Mouse (Mus musculus): ENCODE measurements at regions not wholly inside any gene's neighbourhood (a gene's known extent, or its start where the extent isn't known, plus 50 kb on each side); places are given as distances from the start of the nearest gene placed in this dataset.
A peak's percentile ranks its signal among the peaks of the same experiment; 100 is the strongest.
"Not testable (repeated sequence)": the region's sequence is repeated elsewhere in the genome, so short reads cannot be mapped to it uniquely, and the experiment has no call there.

DNA sequence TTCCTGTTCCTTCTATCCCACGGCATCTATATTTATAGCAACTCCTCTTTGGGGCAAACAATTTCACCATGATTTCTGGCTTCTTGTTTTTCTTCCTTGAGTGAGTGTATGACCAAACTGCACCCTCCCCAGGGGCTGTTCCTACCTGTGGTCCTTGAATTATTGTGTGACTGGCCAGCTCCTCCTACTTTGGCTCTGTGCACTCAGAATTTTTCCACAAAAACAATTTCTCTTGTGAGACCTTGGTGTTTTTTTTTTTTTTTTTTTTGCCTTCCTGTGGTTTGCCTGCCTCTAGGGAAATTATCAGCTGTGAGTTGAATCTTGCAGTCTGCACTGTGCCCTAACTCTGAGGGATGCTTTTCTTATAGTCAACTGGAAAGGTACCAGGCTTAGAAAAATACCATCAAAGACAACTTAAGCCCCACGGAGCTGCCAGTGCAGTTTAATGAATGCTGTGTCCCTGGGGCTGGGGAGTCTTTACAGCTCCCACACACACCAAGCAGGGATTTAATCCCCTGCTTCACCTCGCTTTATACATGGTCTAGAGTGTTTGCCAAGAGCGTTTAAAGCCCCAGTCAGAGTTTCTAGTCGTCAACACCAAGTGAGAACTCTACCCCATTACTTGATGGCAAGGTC, 216.2 kb upstream of the Sesn3 start:
- DNase-seq (ENCODE audit: low spot score) = no peak

DNA sequence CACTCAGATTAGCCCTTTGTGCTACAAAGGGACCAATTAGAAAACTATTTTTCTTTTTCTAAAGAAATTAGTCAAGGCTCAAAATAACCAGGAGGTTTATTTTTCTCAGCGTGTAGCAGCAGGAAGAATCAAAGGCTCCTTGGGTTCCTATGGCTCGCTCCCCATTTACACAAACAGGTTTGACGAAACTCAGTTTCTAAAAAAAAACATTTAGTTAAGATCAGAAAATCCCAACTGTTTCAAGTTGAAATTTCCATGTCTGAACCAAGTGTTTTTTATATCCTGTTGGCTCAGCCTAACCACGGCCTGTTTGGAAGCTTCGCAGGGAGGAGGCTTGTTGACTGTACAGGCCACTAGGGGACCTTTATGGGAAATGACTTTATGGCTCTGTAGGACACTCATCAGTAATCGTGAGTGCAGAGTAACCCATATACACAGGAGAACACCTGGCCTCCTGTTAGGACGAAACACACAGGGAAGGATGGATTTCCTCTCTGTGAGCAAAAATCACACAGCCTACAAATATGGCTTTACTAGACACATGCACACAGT, 215.6 kb upstream of the Sesn3 start:
- DNase-seq (ENCODE audit: low spot score) = no peak

DNA sequence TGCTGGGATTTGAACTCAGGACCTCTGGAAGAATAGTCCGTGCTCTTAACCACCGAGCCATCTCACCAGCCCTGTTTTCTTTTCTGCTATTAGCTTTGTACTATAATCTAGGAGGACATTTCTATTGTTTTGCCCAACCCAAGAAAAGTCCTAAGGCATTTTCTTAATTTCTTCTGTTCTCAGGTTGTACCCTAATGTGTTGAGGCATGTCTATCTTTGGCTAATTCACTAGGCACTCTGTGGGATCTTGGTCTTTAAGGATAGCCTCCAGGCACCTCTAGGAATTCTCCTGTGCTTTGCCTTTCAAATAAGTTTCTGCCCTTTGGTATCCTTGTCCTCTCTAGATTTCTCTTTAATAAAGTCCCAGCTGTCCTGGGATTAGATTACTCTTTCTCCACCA, 214.6 kb upstream of the Sesn3 start:
- no peak for DNase-seq (ENCODE audit: low spot score)

DNA sequence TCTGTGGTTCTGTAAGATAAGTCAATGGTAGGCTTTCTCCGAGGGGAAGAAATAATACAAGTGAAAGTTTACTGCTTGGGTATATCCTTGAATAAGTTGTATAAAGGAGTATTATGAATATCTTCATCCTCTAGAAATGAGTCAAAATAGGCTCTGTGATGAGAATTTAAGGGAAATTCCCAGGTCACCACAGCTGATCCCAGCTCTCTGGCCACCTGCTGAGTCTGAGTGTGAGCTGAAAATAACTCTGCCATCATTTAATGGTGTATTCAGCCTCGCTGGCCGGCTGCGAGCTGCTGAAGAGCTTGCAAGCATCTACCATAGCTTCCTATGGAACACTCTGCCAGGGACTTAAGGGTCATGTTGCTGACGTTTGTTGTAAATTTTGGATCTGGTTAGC, 213.5 kb upstream of the Sesn3 start:
- no peak for DNase-seq (ENCODE audit: low spot score)

DNA sequence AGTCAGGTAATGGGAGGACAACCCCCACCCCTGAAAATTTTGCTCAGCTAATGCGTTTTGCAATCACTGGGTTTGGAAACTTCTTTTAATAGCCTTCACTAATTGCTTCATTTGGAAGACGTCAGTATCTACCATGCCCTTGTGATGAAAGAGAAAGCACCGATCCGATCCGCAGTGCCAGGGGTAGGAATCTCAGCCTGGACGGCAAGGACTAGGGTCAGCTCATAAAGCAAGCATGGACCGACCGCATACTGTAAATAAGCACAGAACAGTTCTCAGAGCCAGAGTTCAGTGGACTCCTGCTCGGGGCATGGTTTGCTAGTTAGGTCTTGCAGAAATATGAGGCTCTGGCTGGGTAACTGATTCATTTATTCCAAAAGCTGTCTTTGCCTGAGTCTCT, 213.0 kb upstream of the Sesn3 start:
- DNase-seq (ENCODE audit: low spot score) = no peak

DNA sequence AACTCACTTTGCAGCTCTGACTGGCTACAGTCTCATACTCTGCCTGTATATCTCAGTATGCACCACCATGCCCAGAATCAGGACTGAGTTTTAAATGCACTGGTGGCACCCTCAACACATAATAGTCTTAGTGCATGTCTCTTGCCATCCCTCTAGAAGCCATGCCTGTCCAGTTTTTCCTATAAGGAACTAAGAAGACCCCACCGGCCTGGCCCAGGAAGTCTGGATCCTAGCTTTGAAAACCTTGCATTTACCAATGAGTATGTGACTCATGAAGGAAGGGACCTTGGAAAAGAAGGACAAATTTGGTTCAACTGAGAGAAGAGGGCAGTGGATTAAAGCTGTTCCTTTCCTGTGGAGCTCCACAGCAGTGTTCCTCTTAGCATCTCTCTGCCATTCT, 212.2 kb upstream of the Sesn3 start:
- DNase-seq (ENCODE audit: low spot score) = no peak

DNA sequence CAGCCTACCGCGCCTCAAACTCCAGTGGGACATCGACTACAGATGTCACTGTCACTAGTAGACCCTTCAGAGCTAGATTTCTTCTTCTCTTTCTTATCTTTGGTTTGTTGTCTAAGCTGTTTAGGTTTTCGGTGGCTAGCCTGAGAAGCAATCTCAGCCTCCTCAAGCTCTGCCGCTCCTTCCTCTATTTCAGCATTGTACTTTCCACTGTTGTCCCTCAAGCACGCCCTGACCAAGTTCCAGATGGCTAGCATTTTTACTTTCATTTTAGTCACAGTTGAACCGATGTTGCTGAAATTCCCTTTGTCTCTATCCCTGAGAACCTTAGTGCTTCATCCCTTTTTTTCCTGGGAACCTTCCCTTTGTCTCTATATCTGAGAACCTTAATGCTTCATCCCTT, 208.1 kb upstream of the Sesn3 start:
- DNase-seq (ENCODE audit: low spot score) = not testable (repeated sequence)

DNA sequence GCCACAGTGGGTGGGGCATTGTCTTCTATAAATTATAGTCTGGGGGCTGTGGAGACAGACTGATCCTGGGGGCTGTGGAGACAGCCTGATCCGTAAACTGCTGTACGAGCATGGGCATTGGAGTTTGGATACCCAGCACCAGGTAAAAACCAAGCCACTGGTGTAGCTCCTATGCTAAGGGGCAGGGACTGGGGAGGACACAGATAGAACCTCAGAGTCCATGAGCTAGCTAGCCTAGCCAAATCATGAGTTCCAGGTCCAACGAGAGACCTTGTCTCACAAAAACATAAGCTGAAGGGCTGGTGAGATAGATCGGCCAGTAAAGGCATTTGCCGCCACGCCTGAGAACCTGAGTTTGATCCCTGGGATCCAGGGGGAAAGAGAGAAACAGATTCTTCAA, 205.8 kb upstream of the Sesn3 start:
- DNase-seq (ENCODE audit: low spot score) = no peak

DNA sequence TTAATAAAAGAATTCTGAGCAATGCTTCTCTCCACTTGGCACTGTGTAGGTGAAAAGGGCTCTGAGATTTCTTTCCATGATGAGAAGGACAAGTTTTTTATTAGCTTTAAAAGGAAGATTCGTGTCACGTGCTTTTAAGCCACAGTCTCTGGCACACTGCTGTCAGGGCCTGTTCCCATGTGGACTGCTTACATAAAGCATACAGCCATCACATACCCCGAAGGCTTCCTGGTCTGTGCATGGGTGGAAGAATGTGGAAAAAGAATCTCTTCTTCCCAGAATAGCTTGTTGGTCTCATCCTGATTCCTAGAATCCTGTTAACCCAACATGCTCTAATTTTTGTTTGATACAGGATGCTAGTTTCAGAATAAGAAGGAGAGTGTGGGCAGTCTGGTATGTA, 205.1 kb upstream of the Sesn3 start:
- no peak for DNase-seq (ENCODE audit: low spot score)

DNA sequence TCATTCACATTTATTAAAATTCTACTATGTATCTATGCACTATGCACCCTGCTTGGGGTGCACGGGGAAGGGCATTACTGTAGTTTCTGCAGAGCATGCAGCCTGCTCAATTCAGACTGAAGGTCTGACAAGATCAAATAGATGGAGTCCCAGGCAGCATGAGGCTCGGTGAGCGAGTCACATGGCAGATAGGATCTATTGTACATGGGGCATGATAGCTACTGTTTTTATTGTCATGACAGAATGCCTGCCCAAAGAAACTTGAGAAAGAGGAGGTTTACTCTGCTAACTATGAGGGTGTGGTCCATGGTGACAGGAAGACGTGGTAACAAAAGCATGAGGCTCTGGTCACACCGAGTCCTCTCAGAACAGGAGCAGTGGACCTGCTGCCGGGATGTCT, 203.1 kb upstream of the Sesn3 start:
- DNase-seq (ENCODE audit: low spot score) = no peak

DNA sequence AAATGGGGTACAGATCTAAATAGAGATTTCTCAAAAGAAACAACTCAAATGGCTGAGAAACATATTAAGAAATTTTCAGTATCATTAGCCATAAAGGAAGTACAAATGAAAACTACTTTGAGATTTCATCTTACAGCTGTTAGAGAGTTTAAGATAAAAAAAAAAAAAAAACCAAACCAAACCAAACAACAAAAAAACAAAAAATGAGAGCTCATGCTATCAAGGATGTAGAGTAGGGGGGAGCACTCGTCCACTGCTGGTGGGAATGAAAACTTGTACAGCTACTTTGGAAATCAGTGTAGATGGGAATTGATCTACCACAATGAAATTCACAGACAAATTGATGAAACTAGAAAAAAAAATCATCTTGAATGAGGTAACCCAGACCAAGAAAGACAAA, 201.9 kb upstream of the Sesn3 start:
- no peak for DNase-seq (ENCODE audit: low spot score)

DNA sequence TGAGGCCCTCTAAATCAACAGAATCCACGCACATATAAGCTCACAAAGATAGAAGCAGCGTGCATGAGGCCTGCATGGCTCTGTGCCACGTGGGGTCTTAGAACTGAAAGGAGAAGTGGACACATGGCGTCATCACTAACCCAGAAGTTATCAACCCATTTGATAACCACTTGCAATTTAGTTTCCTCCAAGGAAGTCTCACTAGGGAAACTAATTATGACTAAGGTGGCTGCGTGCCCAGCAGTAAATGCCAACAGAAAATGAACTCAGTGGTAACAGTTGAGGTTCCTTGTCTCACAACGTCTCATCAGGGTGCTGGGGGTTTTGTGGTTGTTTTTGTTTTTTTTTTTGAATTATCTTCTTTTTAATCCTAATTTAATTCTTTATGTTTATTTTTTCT, 200.6 kb upstream of the Sesn3 start:
- no peak for DNase-seq (ENCODE audit: low spot score)

DNA sequence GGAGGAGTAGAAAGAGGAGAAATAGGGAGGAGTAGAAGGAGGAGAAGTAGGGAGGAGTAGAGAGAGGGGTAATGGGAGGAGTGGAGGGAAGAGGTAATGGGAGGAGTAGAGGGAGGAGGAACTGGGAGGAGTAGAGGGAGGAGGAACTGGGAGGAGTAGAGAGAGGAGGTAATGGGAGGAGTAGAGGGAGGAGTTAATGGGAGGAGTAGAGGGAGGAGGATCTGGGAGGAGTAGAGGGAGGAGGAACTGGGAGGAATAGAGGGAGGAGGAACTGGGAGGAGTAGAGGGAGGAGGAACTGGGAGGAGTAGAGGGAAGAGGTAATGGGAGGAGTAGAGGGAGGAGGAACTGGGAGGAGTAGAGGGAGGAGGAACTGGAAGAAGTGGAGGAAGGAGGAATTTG, 200.0 kb upstream of the Sesn3 start:
- not testable (repeated sequence) for DNase-seq (ENCODE audit: low spot score)

DNA sequence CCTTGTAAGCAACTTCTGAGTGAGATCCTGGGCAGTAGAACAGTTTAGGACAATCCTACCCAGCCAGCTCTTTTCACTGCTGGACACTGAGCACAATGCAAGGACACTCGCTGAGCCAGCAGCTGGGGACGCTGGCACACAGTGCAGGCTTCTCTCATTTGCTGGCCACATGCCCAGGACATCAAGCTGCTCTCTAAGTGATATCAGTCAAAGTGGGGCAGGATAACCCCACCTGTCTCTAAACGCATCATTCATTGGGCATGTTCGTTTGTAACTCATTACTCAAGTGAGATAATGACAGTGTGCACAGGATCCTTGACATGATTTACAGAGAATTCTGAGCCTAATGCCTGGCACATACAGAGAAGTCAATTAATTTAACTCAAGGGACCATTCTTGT, 199.4 kb upstream of the Sesn3 start:
- DNase-seq (ENCODE audit: low spot score) = peak; percentile 25

DNA sequence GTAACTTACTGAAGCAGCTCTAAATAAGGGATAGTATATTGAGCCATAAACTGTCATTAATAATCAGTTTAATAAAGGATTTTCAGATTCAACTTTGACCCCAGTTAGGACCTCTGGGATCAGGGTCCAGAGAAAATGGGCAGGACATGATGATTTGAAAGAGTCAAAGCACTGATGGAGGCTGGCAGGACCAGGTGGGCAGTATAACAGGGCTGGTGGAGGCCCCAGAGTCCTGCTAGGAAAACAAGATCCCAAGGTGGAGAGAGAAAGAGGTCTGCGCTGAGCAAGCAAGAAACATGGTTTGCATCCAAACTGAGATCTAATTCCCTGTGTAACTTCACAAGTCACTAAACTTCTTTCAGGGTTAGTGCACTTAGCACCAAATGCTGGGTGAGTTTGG, 199.0 kb upstream of the Sesn3 start:
- no peak for DNase-seq (ENCODE audit: low spot score)

DNA sequence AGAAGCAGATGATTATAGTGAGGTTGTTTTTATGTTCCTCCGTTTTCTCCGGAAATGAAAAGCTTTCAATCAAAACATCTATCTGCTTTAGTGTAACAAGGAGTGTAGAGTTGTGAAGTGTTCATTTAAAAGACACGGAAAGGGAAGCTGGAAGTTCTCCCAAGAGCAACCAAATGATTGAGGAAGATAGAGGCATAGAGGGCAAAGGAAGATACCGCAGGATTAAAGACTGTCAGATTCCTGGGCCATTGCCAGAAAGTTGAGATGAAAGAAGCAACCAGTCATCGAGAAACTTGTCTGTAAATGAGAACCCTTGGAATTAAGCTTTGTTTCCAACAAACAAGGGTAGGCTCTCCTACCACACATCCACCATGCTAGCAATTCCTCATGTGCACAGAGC, 198.1 kb upstream of the Sesn3 start:
- no peak for DNase-seq (ENCODE audit: low spot score)

DNA sequence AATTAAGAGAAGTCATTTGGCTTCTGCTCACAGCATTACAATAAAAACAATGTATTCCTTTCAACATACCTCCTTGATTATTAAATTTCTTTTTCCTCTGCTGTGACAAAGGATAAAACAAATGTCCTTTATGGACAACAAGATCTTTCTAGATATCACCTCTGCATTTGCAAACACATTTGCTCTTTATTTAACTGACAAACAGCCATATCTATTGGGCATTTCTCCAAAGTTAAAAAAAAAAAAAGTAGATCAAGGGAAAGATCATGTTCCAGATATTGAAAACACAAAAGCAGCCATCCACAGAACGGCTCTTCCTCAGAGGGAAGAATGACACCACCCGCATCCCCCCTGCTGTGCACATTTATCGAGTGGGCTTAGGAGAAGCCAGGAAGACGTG, 193.7 kb upstream of the Sesn3 start:
- peak; percentile 38 for DNase-seq (ENCODE audit: low spot score)

DNA sequence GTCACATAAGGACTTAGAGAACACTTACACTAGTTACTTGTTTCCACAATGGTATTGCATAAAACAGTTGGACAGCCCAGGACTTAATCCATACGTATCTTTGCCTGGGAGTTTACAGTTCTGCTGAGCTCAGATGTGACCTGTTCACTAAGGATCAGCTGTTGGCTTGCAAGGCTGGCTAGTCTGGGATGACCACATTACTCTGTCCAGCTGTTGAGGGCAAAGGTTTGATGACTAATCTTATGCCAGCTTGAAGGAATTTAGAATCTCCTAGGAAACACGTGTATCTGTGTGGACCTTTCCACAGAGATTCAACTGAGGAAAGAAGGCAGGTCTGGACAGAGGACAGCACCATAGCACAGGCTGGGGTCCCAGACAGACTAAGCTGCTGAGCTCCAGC, 188.7 kb upstream of the Sesn3 start:
- no peak for DNase-seq (ENCODE audit: low spot score)

DNA sequence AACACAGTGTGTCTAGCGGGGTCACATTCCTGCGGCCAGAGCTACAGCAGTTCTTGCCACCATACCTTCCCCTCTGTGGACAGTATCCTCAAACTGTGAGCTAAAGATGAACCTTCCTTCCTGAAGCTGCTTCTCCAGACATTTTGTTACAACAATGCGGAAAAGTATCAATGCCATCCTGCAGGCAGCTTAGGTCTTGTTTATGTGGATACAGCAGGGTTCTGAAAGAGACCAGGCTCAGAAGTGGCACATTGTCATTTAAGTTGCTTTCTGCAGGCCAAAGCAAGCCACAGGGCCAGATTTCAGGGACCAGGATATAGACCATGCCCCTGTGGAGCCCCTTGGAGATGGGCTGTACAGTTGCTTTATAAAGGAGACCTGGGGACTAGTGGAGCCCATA, 188.3 kb upstream of the Sesn3 start:
- no peak for DNase-seq (ENCODE audit: low spot score)

DNA sequence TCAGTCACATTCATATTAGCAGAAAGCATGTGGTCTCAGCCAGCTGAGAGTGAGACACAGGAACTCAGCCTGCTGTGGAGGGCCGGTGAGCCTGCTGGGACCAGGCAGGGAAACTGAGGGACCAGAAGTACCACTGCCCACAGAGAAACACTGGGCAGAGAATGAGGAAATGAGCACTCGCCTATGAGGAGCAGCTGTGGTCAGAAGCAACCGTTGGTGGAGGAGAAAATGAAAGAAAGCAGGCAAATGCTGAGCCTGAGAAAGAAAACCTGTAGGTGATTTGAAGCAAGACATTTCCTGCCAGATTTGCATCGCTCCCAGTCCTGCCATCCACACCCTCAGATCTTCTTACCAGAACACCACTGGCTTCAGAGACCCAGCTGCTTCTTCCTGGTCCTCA, 187.0 kb upstream of the Sesn3 start:
- no peak for DNase-seq (ENCODE audit: low spot score)

DNA sequence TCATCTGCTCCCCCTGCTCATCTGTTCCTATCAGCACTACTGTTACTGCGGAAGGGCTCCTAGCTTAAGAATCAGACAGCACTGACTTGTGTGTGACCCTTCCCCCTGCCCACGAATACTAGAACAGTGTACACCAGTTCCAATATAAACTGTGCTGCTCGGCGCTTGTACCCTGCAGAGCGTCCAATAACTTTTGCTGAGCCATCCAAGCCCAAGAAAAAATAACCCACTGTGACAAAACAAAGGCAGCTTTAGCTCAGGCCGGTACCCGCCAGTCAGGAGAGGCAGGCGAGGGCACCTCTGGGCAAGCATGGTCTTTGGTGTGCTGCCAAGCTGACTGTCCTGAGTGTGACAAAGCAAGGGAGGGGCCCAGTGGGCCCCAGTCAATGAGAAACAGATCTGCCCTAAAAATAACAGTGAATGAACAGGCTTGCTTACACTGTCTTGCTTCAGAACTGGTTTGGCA, 185.0 kb upstream of the Sesn3 start:
- DNase-seq (ENCODE audit: low spot score) = no peak

DNA sequence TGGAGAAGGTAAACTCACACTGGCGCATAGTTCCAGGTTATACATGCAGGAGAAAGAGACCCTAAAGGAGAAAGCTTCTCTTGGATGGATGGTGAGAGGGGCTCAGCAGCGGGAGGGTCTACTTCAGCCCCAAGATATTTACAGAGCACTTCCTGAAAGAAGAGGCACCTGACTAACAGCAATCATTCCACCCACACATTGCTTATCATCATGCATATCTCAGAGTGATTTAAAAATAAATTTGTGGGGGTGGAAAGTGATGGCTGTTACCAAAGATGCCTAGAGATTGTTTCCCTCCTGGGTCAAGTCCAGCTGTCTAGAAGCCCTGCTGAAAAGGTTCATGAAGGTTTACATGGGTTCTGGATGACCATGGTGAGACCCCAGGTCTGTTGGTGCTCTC, 184.4 kb upstream of the Sesn3 start:
- DNase-seq (ENCODE audit: low spot score) = no peak

DNA sequence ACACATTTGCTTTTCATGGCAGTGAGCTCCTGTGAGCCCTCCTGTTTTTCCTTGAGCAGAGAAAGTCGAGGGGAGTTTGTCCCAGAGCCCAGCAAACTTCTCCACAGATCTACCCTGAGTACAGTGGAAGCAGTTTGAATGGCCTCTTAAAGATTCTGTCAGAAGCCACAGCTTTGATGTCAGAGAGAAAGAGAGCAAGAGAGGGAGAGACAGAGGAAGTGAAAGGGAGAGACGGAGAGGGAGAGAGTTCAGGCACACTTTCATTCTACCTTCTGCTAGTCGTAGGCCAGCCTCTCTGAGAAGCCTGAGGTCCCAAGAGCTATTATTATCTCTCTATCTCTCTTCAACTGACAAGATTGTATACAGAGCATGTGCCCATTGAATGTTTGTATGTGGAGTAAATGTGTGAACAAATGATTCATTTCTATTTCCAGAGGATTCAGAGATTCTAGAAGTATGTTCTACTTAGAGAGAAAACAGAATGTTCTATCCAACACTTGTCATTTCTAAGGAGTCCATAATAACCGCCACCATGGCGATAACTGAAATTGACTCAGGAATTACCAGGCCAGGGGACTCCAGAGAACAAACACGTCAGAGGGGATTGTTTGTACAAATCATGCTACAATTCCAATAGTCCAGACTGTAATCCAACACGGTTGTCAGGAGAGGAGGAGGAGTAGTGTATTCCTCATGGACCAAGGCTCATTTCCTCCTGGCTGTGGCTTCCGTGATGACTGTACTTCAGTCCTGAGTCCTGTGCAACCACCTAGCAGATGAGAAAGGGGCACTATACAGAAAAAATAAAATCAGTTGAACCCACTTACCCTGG, 183.6 kb upstream of the Sesn3 start:
- no peak for DNase-seq (ENCODE audit: low spot score)

DNA sequence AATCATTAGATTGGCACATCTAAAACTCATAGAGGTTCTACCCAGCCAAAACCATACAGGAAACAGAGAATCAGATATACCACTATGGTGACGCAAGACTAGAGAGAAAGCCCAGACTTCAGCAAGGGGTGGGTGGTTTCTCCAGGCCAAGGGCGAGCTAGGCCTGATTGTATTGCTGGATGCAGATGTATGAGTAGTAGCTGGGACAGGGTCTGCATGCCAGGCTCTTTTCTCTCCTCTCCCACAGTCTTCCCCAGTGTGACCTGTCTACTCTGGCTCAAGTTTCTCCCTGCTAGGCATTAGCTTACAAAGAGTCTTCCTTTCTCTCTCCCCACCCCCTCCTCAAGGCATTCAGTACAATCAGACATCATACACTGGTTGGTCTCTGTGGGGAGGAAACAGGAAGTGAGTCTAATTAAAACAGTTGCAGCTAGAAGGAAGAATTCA, 181.8 kb upstream of the Sesn3 start:
- no peak for DNase-seq (ENCODE audit: low spot score)
